8 mouse cellular contexts compared by ENCODE assay signal in genomic region chr11:78193113-78193512, GRCm38 (mm10). TPM values are rescaled to one million over a fixed set of nuclear protein-coding genes. Genes with fewer than 3 reads are reported as not detected.
DNase-seq lines count a peak whose midpoint lies in the region; ATAC-seq and TF ChIP-seq lines count a peak whose summit lies in the region.

TSS of gene Proca1 (plus strand) at chr11:78193392.

- H3K27ac ChIP-seq in kidney, postnatal 0 days, result no peak within 1 kb of the TSS
- no peak within 1 kb of the TSS for H3K27ac ChIP-seq in forebrain, embryonic 13.5 days
- H3K27ac ChIP-seq in liver, embryonic 14.5 days, result no peak within 1 kb of the TSS

- no peaks in the 10 kb centered on the region for H3K9me3 ChIP-seq in kidney, postnatal 0 days (replicated peaks; ENCODE audit: low read length)
- H3K9me3 ChIP-seq in forebrain, embryonic 13.5 days (replicated peaks), result no peaks in the 10 kb centered on the region
- no peaks in the 10 kb centered on the region for H3K9me3 ChIP-seq in liver, embryonic 14.5 days (ENCODE audit: control insufficient read depth, low read length)

- H3K27me3 ChIP-seq in kidney, postnatal 0 days (ENCODE audit: insufficient read depth, low read length), result no peaks in the 10 kb centered on the region
- no peaks in the 10 kb centered on the region for H3K27me3 ChIP-seq in forebrain, embryonic 13.5 days
- peaks cover 33% of the 10 kb centered on the region for H3K27me3 ChIP-seq in liver, embryonic 14.5 days (ENCODE audit: control insufficient read depth, insufficient read depth, low read length)

- no peak for DNase-seq in kidney, postnatal 0 days (ENCODE audit: low spot score)
- no peak for DNase-seq in kidney, adult 18-20 months
- no peak for DNase-seq in adrenal gland, postnatal 10 days
- no peak for DNase-seq in liver, embryonic 14.5 days (ENCODE audit: low read depth in 3 of 3, low spot score in 3 of 3)
- no peak for DNase-seq in right cerebral cortex, postnatal 25 days
- DNase-seq in layer of hippocampus, postnatal 25 days (ENCODE audit: extremely low spot score in 1 of 2, low spot score in 1 of 2), result no peak
- no peak for DNase-seq in cerebellum, adult 8-10 months

- 0 out of 2 replicates have a peak within 1 kb of the TSS, but pooled peaks have one; percentile 13 for H3K9ac ChIP-seq in kidney, postnatal 0 days (ENCODE audit: low read depth, low read length)
- no peak within 1 kb of the TSS for H3K9ac ChIP-seq in forebrain, embryonic 13.5 days
- H3K9ac ChIP-seq in liver, embryonic 14.5 days (replicated peaks), result no peak within 1 kb of the TSS

- WGBS in kidney, postnatal 0 days, result 78% methylated on average over 1 of the region's 1 CpGs
- WGBS in forebrain, embryonic 13.5 days, result 81% methylated on average over 1 of the region's 1 CpGs
- 77% methylated on average over 1 of the region's 1 CpGs for WGBS in liver, embryonic 14.5 days (ENCODE audit: insufficient replicate concordance)

- no peak for TF ChIP-seq EP300 in liver, embryonic 14.5 days (IDR thresholded peaks at IDR 0.05; ENCODE audit: low read depth)

- peaks cover 21% of the 10 kb centered on the region for H3K36me3 ChIP-seq in kidney, postnatal 0 days (ENCODE audit: insufficient read depth, low read length)
- H3K36me3 ChIP-seq in forebrain, embryonic 13.5 days (ENCODE audit: poor library complexity, severe bottlenecking), result peaks cover 33% of the 10 kb centered on the region
- H3K36me3 ChIP-seq in liver, embryonic 14.5 days (replicated peaks; ENCODE audit: control insufficient read depth, insufficient read depth, low read depth), result no peaks in the 10 kb centered on the region

- TF ChIP-seq CTCF in kidney, postnatal 0 days (IDR thresholded peaks at IDR 0.05; ENCODE audit: low read depth), result no peak
- no peak for TF ChIP-seq CTCF in liver, embryonic 14.5 days (IDR thresholded peaks at IDR 0.05; ENCODE audit: low read depth)

- peak within 1 kb of the TSS; percentile 53 for H3K4me3 ChIP-seq in kidney, postnatal 0 days (replicated peaks; ENCODE audit: low read depth, low read length)
- H3K4me3 ChIP-seq in forebrain, embryonic 13.5 days, result no peak within 1 kb of the TSS
- no peak within 1 kb of the TSS for H3K4me3 ChIP-seq in liver, embryonic 14.5 days (ENCODE audit: insufficient read depth in 1 of 2, low read depth in 2 of 2, low read length in 2 of 2)

- H3K4me2 ChIP-seq in kidney, postnatal 0 days (ENCODE audit: low read length), result peak within 1 kb of the TSS; percentile 65
- H3K4me2 ChIP-seq in forebrain, embryonic 13.5 days, result peak within 1 kb of the TSS; percentile 55; the same call in 1 of the 2 replicates
- peak within 1 kb of the TSS; percentile 75 for H3K4me2 ChIP-seq in liver, embryonic 14.5 days (ENCODE audit: low read depth)

- H3K4me1 ChIP-seq in kidney, postnatal 0 days (replicated peaks; ENCODE audit: insufficient read depth, low read length), result peaks cover 14% of the 10 kb centered on the region
- H3K4me1 ChIP-seq in forebrain, embryonic 13.5 days, result peaks cover 23% of the 10 kb centered on the region
- H3K4me1 ChIP-seq in liver, embryonic 14.5 days (replicated peaks; ENCODE audit: control insufficient read depth in 2 of 2, insufficient read depth in 2 of 2, low read length in 1 of 2), result peaks cover 0 to 3% of the 10 kb centered on the region in 2 experiments; a peak in 2 of 4 replicates

- ATAC-seq in kidney, postnatal 0 days (replicated peaks; ENCODE audit: low FRiP score, low read depth), result no peak
- no peak for ATAC-seq in forebrain, embryonic 13.5 days
- no peak for ATAC-seq in liver, embryonic 14.5 days (ENCODE audit: insufficient read depth)

RNA-seq across cellular contexts. Expression of gene Proca1, which starts in this region (rescaled TPM):
- polyA plus RNA-seq in kidney, postnatal 0 days (2015; fragmentation: Nextera tagmentation; extraction: Ambion mirVana), result 3.1 and 3.2 TPM in 2 replicates
- 10 to 100 TPM; 14.8 to 18.1 TPM for total RNA-seq in adrenal gland, postnatal 10 days (2021)
- polyA plus RNA-seq in forebrain, embryonic 13.5 days (2015; fragmentation: Nextera tagmentation; extraction: Ambion mirVana), result 1.3 and 1.6 TPM in 2 replicates
- 0.08 and 0.16 TPM in 2 replicates for polyA plus RNA-seq in liver, embryonic 14.5 days (2012; rRNA removed)
- 0.23 TPM in 1 of 2 replicates, not detected in the other for polyA plus RNA-seq in liver, embryonic 14.5 days (2014; fragmentation: Nextera tagmentation; extraction: Ambion mirVana)
- total RNA-seq in layer of hippocampus, postnatal 25 days (2021), result 1 to 10 TPM; 5.0 to 5.4 TPM
